Mouse (Mus musculus): ENCODE results near the gene Acsm4.
"Not testable (repeated sequence)": the region's sequence is repeated elsewhere in the genome, so short reads cannot be mapped to it uniquely, and the experiment has no call there.

Acsm4 gene

DNA sequence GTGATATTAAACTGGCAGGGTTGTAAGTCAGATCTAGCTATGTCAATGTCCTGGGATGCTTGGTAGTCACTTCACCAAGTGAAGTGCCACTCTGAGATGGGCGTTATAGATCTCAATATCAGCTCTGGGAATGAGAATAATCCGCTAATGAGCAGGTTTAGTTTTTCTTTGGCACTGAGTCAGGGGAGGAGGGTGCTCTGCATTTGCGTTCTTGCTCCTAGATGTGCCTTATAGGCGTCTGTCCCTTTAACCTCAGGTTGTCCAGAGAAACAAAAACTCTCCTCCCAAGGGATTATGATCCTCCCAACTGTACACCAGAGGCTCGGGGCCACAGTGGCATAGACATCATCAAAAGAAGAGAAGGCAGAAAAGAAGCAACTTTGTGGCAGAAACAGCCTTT lies at the start of gene Acsm4:
Acsm4 (plus strand) TSS at position 301 of the 400 bp plus-strand sequence.
- no peak for DNase-seq (ENCODE audit: extremely low read depth, low read depth)

DNA sequence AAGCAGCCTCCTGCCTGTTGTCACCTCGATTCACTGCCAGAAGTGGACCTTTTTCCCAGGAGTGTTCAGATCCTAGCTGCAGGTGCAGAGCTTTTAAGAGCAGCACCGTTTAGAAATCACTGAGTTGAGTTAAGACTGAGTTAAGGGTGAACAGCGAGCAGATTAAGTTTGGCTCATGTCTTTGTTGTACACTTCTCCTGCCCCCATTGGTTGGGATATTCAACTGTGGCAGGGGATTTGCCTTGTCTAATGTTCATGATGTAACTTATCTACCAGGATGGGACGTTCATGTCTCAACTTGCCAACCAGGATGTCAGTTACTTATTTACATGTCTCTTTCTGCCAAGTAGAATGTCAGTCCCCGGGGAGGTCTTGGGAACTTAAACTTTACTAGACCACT lies 47.5 kb upstream of the Acsm4 start:
- DNase-seq (ENCODE audit: extremely low read depth, low read depth) = no peak

DNA sequence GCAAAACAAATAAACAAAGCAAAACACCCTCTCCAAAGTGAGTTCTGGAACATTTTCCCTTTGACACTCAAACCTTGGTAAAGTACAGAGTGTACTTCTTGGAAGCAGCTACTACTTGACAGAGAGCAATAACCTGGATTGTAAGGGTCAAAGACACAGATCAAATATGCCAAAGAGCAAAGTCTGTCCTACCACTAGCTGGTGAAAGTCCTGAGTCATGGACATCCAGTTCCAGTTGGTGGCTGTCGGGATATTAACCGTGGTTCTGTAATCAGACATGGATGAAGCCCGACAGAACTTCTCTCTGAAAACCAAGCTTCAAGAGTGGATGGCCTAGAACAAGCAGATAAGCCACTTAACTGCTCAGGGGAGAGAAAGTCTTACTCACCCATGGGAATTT lies 21.9 kb upstream of the Acsm4 start:
- no peak for DNase-seq (ENCODE audit: extremely low read depth, low read depth)

DNA sequence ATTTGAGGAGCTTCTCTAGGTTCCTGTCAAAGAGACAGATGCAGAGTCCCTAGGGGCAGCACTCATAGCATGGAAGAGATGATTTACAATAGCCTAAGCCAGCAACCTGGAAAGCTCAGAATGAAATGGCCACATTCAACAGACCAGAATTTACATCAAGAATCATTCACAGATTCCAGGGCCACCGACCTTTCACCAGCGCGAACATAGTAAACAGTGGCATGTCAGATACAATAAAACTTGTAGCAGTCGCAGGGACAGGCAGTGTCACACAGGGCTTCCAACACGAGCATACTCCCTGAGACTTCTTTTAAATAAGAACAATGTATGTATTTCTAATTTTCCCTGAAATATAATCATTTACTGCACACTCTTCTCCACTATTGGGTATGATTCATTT lies 19.4 kb upstream of the Acsm4 start:
- DNase-seq (ENCODE audit: extremely low read depth, low read depth) = no peak

DNA sequence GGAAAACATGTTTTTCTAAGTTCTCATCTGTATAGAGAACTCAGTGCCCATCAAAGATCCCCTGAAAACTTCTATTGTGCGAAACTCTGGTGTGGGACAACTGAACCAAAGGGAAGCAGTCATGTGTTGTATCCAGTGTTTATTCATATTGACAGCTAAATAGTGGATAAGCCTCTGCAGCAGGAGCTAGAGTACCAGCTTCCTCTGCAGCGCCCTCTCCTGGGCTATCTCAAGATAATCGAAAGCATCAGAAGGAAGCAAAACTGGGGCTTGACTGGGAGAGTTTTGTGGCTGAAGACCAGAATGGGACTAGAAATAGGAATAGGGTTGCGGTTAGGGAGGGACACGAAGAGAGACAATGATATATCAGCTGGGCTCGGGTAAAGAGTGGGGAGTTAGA lies 18.9 kb upstream of the Acsm4 start:
- DNase-seq (ENCODE audit: extremely low read depth, low read depth) = peak; percentile 2

DNA sequence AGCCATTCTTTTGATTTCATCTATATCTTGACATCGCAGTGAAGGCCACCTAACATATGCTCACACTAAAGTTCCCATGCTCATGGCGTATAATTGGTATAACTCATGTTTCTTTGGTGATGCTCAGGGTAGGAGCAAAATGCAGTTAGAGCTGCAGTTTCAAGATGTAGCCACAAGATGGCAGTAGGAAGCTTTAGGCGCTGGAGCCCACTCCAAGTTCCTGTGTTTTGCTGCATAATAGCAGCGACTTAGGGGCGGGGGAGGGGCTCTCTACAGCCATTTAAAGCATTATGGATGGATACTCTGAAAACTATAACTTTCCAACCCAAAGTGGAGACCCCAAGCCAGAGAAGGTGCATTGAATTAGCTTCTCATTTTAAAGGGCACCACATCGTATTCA lies 16.4 kb upstream of the Acsm4 start:
- DNase-seq (ENCODE audit: extremely low read depth, low read depth) = peak; percentile 18

DNA sequence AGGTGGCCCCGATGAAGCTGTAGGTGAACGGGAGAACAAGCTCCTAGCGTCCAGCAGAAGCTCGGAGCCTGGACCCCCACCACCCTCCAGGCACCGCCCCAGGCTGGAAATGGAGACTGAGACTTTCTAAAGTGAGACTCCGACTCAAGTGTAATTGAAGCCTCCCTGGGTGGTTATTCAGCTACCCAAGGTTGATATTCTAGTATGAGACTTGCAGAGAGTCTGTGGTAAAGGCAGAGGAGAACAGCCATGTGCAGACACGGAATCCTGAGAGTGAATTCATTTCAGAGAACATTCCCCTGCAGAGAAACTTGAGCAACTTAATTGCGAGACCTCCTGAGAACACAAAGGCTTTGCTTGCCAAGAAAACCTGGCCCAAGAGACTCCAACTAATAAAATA lies 9.7 kb upstream of the Acsm4 start:
- no peak for DNase-seq (ENCODE audit: extremely low read depth, low read depth)

DNA sequence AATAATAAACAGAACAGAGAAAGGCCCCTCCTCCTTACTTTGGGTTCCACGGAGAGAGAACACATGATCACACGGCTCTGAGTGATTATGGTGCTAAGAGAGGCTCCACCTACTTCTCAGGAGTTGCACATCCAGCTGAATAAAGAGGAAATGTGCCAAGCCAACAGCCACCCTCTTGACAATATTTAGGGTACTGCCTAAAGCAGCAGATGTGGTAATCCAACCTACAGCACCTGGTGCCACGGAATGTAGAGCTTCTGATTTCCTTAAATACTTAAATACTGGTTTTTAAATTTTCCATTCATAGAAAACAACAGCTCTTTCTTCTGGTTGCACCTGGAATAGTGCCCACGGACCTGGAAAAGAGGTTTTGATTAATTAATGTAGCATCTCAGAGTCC lies 7.1 kb upstream of the Acsm4 start:
- DNase-seq (ENCODE audit: extremely low read depth, low read depth) = no peak

DNA sequence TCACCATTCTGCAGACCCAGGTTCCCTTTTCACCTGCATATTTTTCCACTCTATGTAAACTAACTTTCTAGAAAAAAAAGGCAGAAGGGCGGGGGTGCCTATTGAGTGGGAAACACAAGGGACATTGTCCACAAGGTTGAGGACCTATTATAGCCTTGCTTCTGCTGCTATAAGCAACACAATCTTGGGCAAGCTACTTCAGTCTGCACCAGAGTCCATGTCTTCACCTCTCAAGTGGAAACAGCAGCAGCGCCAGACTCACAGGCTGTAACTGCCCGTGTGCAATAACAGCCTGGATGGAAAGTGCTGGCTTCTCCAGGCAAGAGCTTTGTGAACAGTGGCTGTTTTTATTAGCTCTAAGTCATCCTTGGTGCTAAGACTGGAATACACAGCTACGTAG lies 2.5 kb downstream of the Acsm4 start:
- no peak for DNase-seq (ENCODE audit: extremely low read depth, low read depth)

DNA sequence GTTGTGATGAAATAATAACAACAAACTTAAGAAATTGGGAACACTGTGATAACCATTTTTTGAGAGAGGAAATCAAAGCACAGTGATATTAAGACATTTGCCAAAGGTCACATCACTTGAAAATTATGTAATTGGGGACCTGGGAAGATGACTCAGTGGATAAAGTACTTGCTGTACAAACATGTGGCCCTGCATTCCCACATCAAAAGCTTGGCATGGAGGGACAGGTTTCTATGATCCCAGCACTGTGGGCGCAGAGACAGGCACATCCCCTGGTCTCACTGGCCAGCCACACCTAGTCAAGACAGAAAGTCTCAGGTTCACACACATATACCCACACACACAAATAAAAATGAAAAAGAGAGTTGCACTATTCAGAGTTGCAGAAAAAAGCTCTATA lies 5.1 kb downstream of the Acsm4 start:
- no peak for DNase-seq (ENCODE audit: extremely low read depth, low read depth)

DNA sequence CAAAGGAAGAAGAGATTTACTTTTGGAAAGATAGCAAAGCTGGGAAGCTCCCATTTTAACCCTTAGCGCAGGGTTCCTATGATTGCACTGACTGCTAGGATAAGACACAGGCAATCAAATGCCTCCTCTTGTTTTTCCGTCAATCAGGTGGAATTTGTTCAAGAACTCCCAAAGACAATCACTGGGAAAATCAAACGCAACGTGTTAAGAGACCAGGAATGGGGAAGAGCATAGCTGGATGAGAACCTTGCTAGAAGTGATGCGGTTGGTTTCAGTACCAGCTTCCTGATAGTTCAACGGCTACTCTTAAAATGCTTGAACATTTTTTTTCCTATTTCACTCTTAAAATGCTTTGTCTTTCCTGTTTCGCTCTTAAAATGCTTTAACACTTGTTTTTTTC lies 24.3 kb downstream of the Acsm4 start:
- DNase-seq (ENCODE audit: extremely low read depth, low read depth) = no peak

DNA sequence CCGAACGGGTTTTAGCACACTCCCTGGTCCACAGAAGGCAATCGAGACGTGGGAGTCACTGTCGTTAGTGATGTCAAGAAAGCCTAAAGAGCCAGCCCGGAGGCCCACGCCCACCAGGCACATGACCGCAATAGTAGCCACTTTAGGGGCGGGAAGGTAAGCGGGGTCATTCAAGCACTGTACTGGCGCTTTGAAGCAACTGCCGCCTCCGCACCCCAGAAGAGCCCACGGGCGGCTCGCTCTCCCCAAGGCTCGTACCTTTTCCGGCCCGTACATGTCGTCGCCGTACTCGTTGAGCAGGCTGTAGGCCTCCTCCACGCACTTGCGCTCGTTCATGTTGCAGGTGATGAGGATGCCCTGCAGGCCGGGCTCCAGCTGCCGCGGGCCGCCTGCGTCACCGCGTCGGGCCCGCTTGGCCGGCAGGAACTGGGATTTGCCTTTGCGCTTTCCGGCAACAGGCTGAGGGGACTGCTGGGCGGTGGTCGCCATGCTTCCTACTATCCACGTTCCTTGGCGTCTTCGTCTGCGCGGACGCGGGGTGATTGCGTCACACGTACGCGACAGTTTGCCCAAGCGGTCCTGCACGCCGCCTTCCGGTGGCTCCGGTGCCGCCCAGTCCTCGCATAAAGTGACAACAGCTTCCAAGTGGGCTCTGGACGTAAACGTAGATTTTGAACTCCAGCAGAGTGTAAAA lies 30.6 kb downstream of the Acsm4 start, which contains the start of gene Thumpd1:
Thumpd1 (minus strand) TSS at position 546 of the 694 bp plus-strand sequence.
- peak; percentile 82 for DNase-seq (ENCODE audit: extremely low read depth, low read depth)

DNA sequence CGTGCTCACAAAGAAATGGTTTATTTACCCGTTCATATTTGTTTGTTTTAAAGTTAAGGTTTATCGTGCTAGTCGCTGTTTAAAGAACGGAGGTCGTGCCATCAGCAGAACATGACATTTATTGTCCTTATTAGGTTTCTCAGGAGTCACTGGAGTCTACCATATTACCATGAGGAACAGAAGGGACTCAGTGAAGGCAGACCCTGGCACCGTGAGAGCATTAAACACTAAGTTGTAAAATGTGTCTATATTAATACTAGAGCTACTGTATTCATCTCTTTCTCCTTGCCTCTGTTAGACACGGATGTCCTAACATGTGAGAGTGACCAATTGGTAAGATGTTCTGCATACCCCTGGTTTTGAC lies 31.1 kb downstream of the Acsm4 start:
- no peak for DNase-seq (ENCODE audit: extremely low read depth, low read depth)

DNA sequence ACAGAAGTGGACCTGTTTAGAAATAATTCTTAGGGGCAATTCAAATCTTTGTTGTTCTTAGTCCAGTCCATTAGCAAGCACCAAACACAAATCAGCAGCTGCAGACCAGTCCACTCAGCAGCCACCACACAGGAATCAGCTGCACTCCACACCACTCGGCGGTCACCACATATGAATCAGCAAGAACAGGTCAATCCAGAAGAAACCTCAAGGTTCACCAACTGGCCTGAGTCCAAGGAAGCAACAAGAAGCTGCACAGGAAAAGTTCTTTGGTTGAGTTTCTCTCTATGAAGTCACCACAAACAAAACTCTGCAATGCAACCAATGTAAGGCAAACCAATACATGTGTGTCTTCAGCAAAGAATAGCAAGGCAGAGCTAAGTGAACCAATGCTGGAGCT lies 37.8 kb downstream of the Acsm4 start:
- no peak for DNase-seq (ENCODE audit: extremely low read depth, low read depth)

DNA sequence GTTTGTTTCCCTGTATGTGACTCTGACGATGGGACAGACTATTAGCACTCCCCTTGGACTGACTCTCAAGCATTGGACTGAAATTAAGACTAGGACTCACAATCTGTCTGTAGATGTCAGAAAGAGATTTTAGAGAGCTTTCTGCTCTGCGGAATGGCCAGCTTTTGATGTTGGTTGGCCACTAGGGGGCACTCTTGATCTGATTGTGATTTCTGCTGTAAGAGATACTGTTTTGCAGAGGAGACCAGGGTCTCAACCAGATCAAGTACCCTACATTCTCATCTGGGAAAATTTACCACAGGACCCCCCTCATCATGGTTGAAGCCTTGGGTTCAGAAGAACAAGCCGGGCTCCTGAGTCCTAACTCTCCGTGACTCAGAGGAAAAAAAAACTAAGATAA lies 41.4 kb downstream of the Acsm4 start:
- DNase-seq (ENCODE audit: extremely low read depth, low read depth) = not testable (repeated sequence)

DNA sequence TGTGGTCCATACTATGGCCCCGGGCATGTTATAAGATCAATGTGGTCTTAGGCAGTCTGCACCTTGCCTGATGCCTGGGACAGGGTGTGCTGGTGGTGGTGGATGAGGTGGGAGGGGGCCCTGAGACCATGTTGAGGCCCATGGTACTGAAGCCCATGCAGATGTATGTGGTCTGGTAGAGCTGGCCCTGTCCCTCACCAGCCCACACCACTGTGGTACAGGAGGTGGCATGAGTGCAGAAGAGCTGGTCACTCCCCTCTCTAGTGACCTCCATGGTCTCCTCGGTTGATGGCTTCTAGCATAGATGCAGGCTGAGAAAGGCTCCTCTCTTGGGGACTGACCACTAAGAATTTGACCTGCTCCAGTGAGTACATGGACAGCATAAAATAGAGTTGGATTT lies 49.1 kb downstream of the Acsm4 start:
- no peak for DNase-seq (ENCODE audit: extremely low read depth, low read depth)

DNA sequence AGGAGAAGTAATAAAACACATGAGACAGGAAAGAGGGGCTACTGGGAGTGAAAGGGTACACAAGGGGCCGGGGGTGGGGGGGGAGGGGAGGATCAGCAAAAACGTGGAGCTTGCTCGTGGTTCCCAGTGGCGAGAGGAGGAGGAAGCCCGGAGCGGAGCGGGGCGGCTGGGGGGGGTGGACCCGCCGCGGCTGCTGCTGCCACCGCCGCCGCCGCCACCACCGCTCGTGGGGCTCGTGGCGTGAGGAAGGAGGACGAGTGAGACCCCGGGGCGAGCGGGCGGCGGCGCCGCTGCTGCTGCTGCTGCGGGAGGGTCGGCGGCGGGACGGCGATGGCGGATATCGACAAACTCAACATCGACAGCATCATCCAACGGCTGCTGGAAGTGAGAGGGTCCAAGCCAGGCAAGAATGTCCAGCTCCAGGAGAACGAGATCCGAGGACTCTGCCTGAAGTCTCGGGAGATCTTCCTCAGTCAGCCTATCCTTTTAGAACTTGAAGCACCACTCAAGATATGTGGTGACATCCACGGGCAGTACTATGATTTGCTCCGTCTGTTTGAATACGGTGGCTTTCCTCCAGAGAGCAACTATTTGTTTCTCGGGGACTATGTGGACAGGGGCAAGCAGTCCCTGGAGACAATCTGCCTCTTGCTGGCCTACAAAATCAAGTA lies 50.1 kb downstream of the Acsm4 start:
- DNase-seq (ENCODE audit: extremely low read depth, low read depth) = not testable (repeated sequence)

DNA sequence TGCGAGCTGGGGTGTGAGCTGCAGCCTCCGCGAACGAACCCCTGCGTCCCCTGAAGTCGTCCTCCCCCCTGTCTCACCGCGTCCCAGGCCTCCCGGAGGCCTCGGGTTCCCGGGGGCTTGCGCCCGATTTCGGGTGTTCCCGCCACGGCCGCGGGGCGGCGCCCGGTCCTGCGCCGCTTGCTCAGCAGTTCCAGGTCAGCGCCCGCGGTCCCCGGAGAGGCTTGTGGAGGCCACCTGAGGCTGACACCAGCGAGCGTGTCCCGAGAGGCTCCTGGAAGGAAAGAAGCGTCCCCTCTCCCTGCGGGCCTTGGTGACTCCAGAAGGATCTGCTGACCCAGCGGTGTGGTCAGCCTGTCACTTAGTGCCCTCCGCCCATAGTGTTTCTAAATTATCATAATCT lies 54.5 kb downstream of the Acsm4 start:
- DNase-seq (ENCODE audit: extremely low read depth, low read depth) = no peak

DNA sequence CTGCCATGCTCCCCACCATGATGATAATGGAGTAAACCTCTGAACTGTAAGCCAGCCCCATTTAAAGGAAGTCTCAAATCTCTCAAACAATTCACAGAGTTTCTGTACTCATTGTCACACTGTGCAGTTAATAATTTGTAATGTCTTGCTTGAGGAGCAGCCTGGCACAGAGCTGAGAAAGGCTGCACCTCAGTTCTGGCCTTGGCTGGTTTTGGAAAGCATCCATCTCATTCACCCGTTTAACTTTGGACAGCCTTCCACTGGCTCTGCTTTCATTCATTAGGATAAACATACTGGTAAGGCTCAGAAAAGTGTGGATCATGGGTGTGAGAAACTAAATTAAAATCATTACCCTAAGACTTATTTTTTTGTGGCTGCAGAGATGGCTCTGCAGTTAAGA lies 56.0 kb downstream of the Acsm4 start:
- DNase-seq (ENCODE audit: extremely low read depth, low read depth) = no peak

DNA sequence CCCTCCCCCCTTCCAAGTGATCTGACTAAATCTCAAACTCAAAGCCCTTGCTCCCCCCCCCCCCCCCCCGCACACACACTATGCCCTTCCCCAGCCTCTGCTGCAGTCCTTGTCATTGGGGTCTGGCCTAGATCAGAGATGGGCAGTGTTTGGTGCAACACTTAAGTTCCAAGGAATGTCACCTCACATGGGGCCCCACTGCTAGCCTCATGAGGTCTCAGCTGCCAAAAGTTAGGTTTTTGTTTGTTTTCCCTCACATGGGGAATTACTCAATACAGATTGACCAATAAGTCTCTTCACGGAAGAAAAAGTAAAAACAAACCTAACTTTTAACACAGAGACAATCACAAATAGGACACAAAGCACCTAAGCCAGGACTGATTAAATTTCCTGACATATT lies 58.9 kb downstream of the Acsm4 start:
- DNase-seq (ENCODE audit: extremely low read depth, low read depth) = no peak

DNA sequence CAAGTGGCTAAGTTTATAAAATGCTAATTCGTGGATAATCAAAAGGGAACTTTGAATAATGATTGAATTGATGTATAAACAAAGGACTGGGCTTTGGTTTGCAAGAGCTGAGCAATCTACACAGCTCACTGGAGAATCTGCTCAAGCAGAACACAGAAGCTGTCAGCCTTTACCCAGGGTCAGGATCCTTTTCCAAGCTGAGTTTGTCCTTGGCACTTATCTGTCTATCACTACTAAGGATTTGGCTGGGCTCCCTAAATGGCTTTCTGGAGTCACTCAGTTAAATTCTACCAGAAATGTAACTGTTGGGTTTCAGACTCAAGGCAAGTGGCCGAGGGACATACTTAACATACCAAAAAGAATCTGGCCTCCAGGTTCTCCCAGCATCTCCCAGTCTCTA lies 60.1 kb downstream of the Acsm4 start:
- no peak for DNase-seq (ENCODE audit: extremely low read depth, low read depth)

DNA sequence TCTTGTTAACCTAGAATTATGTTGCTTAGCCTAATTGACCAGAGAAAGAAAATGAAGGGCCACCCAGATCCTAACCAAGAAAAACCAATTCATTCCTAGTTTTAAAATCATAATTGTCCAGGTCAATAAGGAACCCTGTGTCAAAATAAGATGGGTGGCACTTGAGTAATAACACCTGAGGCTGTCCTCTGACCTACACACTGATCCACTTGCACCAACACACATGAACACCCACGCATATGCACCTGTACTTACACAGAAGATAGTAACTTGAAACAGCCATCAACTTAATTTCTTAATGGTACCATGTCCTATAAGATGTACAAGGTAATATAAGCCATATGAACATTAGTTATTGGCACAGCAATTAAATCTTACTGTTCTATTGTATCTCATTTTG lies 63.9 kb downstream of the Acsm4 start:
- DNase-seq (ENCODE audit: extremely low read depth, low read depth) = no peak

DNA sequence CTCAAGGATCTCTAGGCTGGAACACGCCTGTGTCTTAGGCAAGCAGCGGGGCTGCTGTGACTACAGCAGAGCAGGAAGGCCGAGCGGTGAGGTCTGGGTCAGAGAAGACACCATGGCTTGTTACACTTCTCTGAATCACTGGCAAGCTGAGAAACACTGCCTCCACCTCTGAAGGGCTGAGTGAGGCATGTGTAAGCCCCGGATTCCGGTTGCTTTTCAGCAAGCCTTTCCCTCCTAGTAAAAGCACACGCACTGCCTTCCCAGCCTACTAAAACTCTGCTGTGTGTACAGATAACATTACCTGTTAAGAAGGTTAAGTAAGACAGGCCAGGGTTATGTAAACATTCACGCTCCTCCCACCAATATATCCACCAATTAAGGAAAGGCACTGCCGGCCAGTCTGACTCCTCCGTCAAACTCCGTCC lies 70.7 kb downstream of the Acsm4 start, which contains the start of gene Acsm3:
Acsm3 (plus strand) TSS at position 397 of the 425 bp plus-strand sequence.
- no peak for DNase-seq (ENCODE audit: extremely low read depth, low read depth)
